Mouse (Mus musculus): ENCODE measurements around the gene Cd164l2. TPM values are rescaled to one million over a fixed set of nuclear protein-coding genes. Genes with fewer than 3 reads are reported as not detected.

The Cd164l2 gene
- polyA plus RNA-seq, 1 experiment from 2014 or later: 1.1 TPM

- WGBS: 91% methylated on average over 4 of the region's 4 CpGs
- H3K9me3 ChIP-seq (ENCODE audit: control insufficient read depth, low read length): no peaks in the 10 kb centered on the region
Observed at GRCm38 (mm10) chr4:133265759-133266158, 53.8 kb downstream of the Cd164l2 start.

DNA sequence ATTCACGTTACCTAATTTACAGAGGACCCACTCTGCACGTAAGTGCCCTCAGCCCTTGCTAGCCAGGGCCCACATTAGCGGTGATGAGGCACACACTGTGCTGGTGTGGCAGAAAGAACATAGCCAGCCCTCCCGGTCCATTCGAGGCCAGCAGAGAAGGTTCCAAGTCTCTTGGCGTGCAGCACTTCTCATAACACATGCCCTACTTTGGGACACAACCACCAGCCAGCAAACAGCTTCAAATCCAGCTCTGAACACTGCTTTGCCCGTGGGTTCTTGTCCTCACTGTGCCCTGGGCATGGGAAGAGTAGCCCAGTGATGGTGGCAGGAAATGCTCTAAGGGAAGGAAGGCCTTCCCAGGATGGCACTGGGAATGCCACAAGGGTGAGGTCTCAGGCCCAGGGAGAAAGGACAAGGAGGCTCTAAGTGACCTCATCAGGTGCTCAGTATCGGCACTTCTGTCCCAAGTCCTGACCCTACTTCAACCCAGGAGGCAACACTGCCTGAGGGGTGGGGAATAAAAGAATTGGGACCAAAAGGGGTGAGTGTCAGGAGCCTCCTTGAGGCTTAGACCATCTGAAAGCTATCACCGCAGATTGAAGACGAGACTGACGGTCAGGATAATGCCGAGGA lies 54.4 kb downstream of the Cd164l2 start:
- H3K4me3 ChIP-seq (replicated peaks; ENCODE audit: low read length): no peak overlapping the region
- WGBS: 92% methylated on average over 12 of the region's 12 CpGs
- ATAC-seq: no peak
- no peak overlapping the region for H3K4me2 ChIP-seq (ENCODE audit: low read length)
- no peaks in the 10 kb centered on the region for H3K4me1 ChIP-seq (replicated peaks; ENCODE audit: control insufficient read depth, insufficient read depth, low read length)
- no peak overlapping the region for H3K27ac ChIP-seq (ENCODE audit: low read length)
- H3K9me3 ChIP-seq (ENCODE audit: control insufficient read depth, low read length): no peaks in the 10 kb centered on the region
- H3K9ac ChIP-seq (replicated peaks; ENCODE audit: low read depth, low read length): no peak overlapping the region
- peaks cover 52% of the 10 kb centered on the region for H3K36me3 ChIP-seq (ENCODE audit: control insufficient read depth, insufficient read depth)
- no peaks in the 10 kb centered on the region for H3K27me3 ChIP-seq (replicated peaks; ENCODE audit: control insufficient read depth, insufficient read depth, low read length)

More at GRCm38 (mm10) chr4:133265759-133266158, 53.8 kb downstream of the Cd164l2 start:
- no peak overlapping the region for H3K9ac ChIP-seq (replicated peaks; ENCODE audit: low read depth, low read length)
- ATAC-seq: no peak
- H3K27ac ChIP-seq (ENCODE audit: low read length): no peak overlapping the region
- no peak overlapping the region for H3K4me3 ChIP-seq (replicated peaks; ENCODE audit: low read length)
- H3K27me3 ChIP-seq (replicated peaks; ENCODE audit: control insufficient read depth, insufficient read depth, low read length): no peaks in the 10 kb centered on the region
- no peak overlapping the region for H3K4me2 ChIP-seq (ENCODE audit: low read length)
- H3K4me1 ChIP-seq (replicated peaks; ENCODE audit: control insufficient read depth, insufficient read depth, low read length): no peaks in the 10 kb centered on the region
- peaks cover 52% of the 10 kb centered on the region for H3K36me3 ChIP-seq (ENCODE audit: control insufficient read depth, insufficient read depth)

GRCm38 (mm10) chr4:133268931-133269330 lies 57.0 kb downstream of the Cd164l2 start:
- Histone ChIP-seq H3K36me3 (ENCODE audit: control insufficient read depth, insufficient read depth) (peaks cover 52% of the 10 kb centered on the region), H3K4me3 (replicated peaks; ENCODE audit: low read length) (no peak overlapping the region), H3K4me2 (ENCODE audit: low read length) (no peak overlapping the region), H3K27me3 (replicated peaks; ENCODE audit: control insufficient read depth, insufficient read depth, low read length) (no peaks in the 10 kb centered on the region), H3K27ac (ENCODE audit: low read length) (no peak overlapping the region), H3K9ac (replicated peaks; ENCODE audit: low read depth, low read length) (no peak overlapping the region), H3K9me3 (ENCODE audit: control insufficient read depth, low read length) (no peaks in the 10 kb centered on the region), H3K4me1 (replicated peaks; ENCODE audit: control insufficient read depth, insufficient read depth, low read length) (no peaks in the 10 kb centered on the region)
- no peak for ATAC-seq
- WGBS: 95% methylated on average over 3 of the region's 3 CpGs

GRCm38 (mm10) chr4:133269596-133269995 lies 57.7 kb downstream of the Cd164l2 start:
- no peak overlapping the region for H3K27ac ChIP-seq (ENCODE audit: low read length)
- no peaks in the 10 kb centered on the region for H3K27me3 ChIP-seq (replicated peaks; ENCODE audit: control insufficient read depth, insufficient read depth, low read length)
- H3K9me3 ChIP-seq (ENCODE audit: control insufficient read depth, low read length): no peaks in the 10 kb centered on the region
- H3K4me1 ChIP-seq (replicated peaks; ENCODE audit: control insufficient read depth, insufficient read depth, low read length): no peaks in the 10 kb centered on the region
- no peak overlapping the region for H3K4me2 ChIP-seq (ENCODE audit: low read length)
- no peak overlapping the region for H3K9ac ChIP-seq (replicated peaks; ENCODE audit: low read depth, low read length)
- H3K4me3 ChIP-seq (replicated peaks; ENCODE audit: low read length): no peak overlapping the region
- WGBS: 94% methylated on average over 3 of the region's 3 CpGs
- no peak for ATAC-seq
- peaks cover 50% of the 10 kb centered on the region for H3K36me3 ChIP-seq (ENCODE audit: control insufficient read depth, insufficient read depth)

- H3K4me1 ChIP-seq (replicated peaks; ENCODE audit: control insufficient read depth, insufficient read depth, low read length): peaks cover 9% of the 10 kb centered on the region
- no peak overlapping the region for H3K4me3 ChIP-seq (replicated peaks; ENCODE audit: low read length)
- no peak for ATAC-seq
- peaks cover 37% of the 10 kb centered on the region for H3K36me3 ChIP-seq (ENCODE audit: control insufficient read depth, insufficient read depth)
- no peak overlapping the region for H3K4me2 ChIP-seq (ENCODE audit: low read length)
- WGBS: 92% methylated on average over 9 of the region's 9 CpGs
- no peaks in the 10 kb centered on the region for H3K9me3 ChIP-seq (ENCODE audit: control insufficient read depth, low read length)
- H3K27ac ChIP-seq (ENCODE audit: low read length): no peak overlapping the region
- H3K27me3 ChIP-seq (replicated peaks; ENCODE audit: control insufficient read depth, insufficient read depth, low read length): no peaks in the 10 kb centered on the region
- H3K9ac ChIP-seq (replicated peaks; ENCODE audit: low read depth, low read length): no peak overlapping the region
Observed at GRCm38 (mm10) chr4:133270929-133271328, 59.0 kb downstream of the Cd164l2 start.

Small RNAs within 50 kb of the gene (microRNA-seq; reads per million reads assigned to microRNA genes)
- not detected for gene Mir7017

Other genes starting within 250 kb of the Cd164l2 start
- not detected in 2 replicates for gene Fgr, start 238.0 kb upstream of the Cd164l2 start, polyA plus RNA-seq (2015; fragmentation: Nextera tagmentation; extraction: Ambion mirVana)
- gene Ahdc1, start 200.9 kb upstream of the Cd164l2 start, polyA plus RNA-seq (2015; fragmentation: Nextera tagmentation; extraction: Ambion mirVana): 13.0 and 13.7 TPM in 2 replicates
- 27.0 and 31.5 TPM in 2 replicates for gene Wasf2, start 81.6 kb upstream of the Cd164l2 start, polyA plus RNA-seq (2015; fragmentation: Nextera tagmentation; extraction: Ambion mirVana)
- gene Gpr3, start 405 bp downstream of the Cd164l2 start, polyA plus RNA-seq (2015; fragmentation: Nextera tagmentation; extraction: Ambion mirVana): 0.57 and 1.4 TPM in 2 replicates
- gene Map3k6, start 28.7 kb downstream of the Cd164l2 start, polyA plus RNA-seq (2015; fragmentation: Nextera tagmentation; extraction: Ambion mirVana): 2.1 and 2.3 TPM in 2 replicates
- gene Sytl1, start 51.0 kb downstream of the Cd164l2 start, polyA plus RNA-seq (2015; fragmentation: Nextera tagmentation; extraction: Ambion mirVana): 0.47 and 0.52 TPM in 2 replicates
- 112 and 124 TPM in 2 replicates for gene Tmem222, start 65.7 kb downstream of the Cd164l2 start, polyA plus RNA-seq (2015; fragmentation: Nextera tagmentation; extraction: Ambion mirVana)
- 16.2 and 19.3 TPM in 2 replicates for gene Wdtc1, start 141.3 kb downstream of the Cd164l2 start, polyA plus RNA-seq (2015; fragmentation: Nextera tagmentation; extraction: Ambion mirVana)
- gene Slc9a1, start 157.6 kb downstream of the Cd164l2 start, polyA plus RNA-seq (2015; fragmentation: Nextera tagmentation; extraction: Ambion mirVana): 8.1 and 10.7 TPM in 2 replicates